Mouse (Mus musculus) C2C12 (cell line): ENCODE results near the gene Fibp. TPM values are rescaled to one million over a fixed set of nuclear protein-coding genes. Genes with fewer than 3 reads are reported as not detected.

Experiments used
- H3K27me3 ChIP-seq: one replicate; pipeline ENCODE4 v1.6.1; 2011; ENCODE audit not compliant: control insufficient read depth, insufficient read depth, insufficient read length
- H3K36me3 ChIP-seq: one replicate; pipeline ENCODE4 v1.6.1; 2011; ENCODE audit not compliant: control insufficient read depth, insufficient read depth
- H3K4me3 ChIP-seq: one replicate; pipeline ENCODE4 v1.5.1; 2011; ENCODE audit warnings: mild to moderate bottlenecking, control low read depth; ENCODE audit not compliant: poor library complexity, insufficient read depth, severe bottlenecking
- H3K79me2 ChIP-seq: one replicate; pipeline ENCODE4 v1.6.1; 2011; ENCODE audit not compliant: control insufficient read depth, insufficient read depth
- H3K79me3 ChIP-seq: one replicate; pipeline ENCODE4 v1.6.1; 2011; ENCODE audit warnings: low read depth, control low read depth
- H3ac ChIP-seq: one replicate; pipeline ENCODE3; 2011; ENCODE audit warnings: low read depth; ENCODE audit not compliant: control insufficient read depth, insufficient read length
- CEBPB ChIP-seq: IDR thresholded peaks from one replicate; pipeline ENCODE4 v1.6.1; 2011; ENCODE audit warnings: low read depth, mild to moderate bottlenecking, control low read depth, moderate library complexity
- CTCF ChIP-seq: IDR thresholded peaks from one replicate; pipeline ENCODE4 v1.5.1; 2011; ENCODE audit not compliant: control insufficient read depth, insufficient read depth, insufficient read length
- FOSL1 ChIP-seq: IDR thresholded peaks from one replicate; pipeline ENCODE4 v1.8.0; 2011; ENCODE audit warnings: mild to moderate bottlenecking, low read length; ENCODE audit not compliant: poor library complexity, insufficient read depth, severe bottlenecking
- MAX ChIP-seq: IDR thresholded peaks from one replicate; pipeline ENCODE4 v1.6.1; 2011; ENCODE audit warnings: mild to moderate bottlenecking, control low read depth
- MYOD1 ChIP-seq: IDR thresholded peaks from one replicate; pipeline ENCODE4 v1.6.1; 2011; ENCODE audit warnings: low read depth; ENCODE audit not compliant: control insufficient read depth, insufficient read length
- MYOG ChIP-seq: IDR thresholded peaks from one replicate; pipeline ENCODE4 v1.6.1; 2011; ENCODE audit not compliant: control insufficient read depth, insufficient read length; ENCODE audit errors: extremely low read depth
- USF1 ChIP-seq: IDR thresholded peaks from one replicate; pipeline ENCODE4 v1.6.1; 2011; ENCODE audit warnings: low read depth, mild to moderate bottlenecking, control low read depth, moderate library complexity
- polyA plus RNA-seq: library from polyadenylated mRNA; unstranded; fragments of >200 nt; fragmentation: generic; extraction: Trizol; gene quantifications from one replicate; pipeline ENCODE4 v1.2.1, GENCODE M21; 2012; ENCODE audit warnings: missing spikeins

Fibp gene
- polyA plus RNA-seq, 1 experiment = 83.7 TPM

- Histone ChIP-seq H3K79me2 (peaks cover 40% of the 10 kb centered on the region), H3K27me3 (no peaks in the 10 kb centered on the region), H3K79me3 (peaks cover 22% of the 10 kb centered on the region), H3K4me3 (no peak overlapping the region), H3K36me3 (peaks cover 85% of the 10 kb centered on the region), H3ac (no peak overlapping the region)
- peak; percentile 52 for TF ChIP-seq MYOD1
- no peak for TF ChIP-seq USF1
- no peak for TF ChIP-seq CEBPB
Observed at GRCm38 (mm10) chr19:5480016-5480415, 19.6 kb downstream of the Fibp start.

DNA sequence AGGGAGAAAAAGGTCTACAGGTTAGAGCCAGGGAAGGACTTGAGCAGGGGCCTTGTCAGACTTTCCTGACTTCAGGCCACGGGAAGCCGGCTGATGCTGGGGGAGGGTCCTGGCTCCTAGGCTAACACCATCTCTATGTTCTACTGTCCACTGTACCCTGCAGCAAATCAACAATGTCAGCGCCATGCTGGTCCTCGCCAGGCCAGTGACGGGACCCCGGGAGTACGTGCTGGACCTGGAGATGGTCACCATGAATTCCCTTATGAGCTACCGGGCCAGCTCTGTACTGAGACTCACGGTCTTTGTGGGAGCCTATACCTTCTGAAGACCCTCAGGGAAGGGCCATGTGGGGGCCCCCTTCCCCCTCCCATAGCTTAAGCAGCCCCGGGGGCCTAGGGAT is 21.0 kb downstream of the Fibp start:
- no peaks in the 10 kb centered on the region for H3K27me3 ChIP-seq
- H3ac ChIP-seq = no peak overlapping the region
- H3K4me3 ChIP-seq = no peak overlapping the region
- peaks cover 32% of the 10 kb centered on the region for H3K79me2 ChIP-seq
- peaks cover 89% of the 10 kb centered on the region for H3K36me3 ChIP-seq
- peaks cover 11% of the 10 kb centered on the region for H3K79me3 ChIP-seq
- no peak for TF ChIP-seq CEBPB
- no peak for TF ChIP-seq FOSL1
- TF ChIP-seq MYOD1 = no peak
- TF ChIP-seq MAX = no peak
- no peak for TF ChIP-seq CTCF
- TF ChIP-seq USF1 = no peak
- no peak for TF ChIP-seq MYOG

- Histone ChIP-seq H3ac (no peak overlapping the region), H3K4me3 (no peak overlapping the region), H3K79me2 (peaks cover 24% of the 10 kb centered on the region), H3K27me3 (no peaks in the 10 kb centered on the region), H3K36me3 (peaks cover 67% of the 10 kb centered on the region), H3K79me3 (no peaks in the 10 kb centered on the region)
- TF ChIP-seq MYOG (no peak), MAX (no peak), CEBPB (no peak)
Observed at GRCm38 (mm10) chr19:5483386-5484359, 23.3 kb downstream of the Fibp start.

DNA sequence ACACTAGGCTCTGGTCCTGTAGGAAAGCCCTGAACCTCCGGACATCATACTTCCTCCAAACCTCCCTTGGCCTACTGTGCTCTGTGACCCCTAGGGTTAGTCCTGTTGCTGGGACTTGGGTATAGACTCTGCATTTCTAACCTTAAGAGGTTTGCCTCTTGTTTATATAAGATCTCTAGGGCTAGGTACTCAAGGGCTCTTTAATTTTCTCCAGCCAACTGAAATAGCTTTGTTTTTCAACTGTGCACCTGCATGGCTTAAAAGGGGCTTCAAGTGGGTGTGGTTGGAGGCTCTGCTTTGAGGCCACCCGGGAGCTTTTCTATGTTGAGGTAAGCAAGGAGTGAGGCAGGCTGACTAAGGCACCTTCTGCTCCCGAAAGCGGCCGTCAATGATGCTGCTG is 24.1 kb downstream of the Fibp start:
- Histone ChIP-seq H3K27me3 (no peaks in the 10 kb centered on the region), H3K36me3 (peaks cover 58% of the 10 kb centered on the region), H3K79me3 (no peaks in the 10 kb centered on the region), H3K79me2 (peaks cover 20% of the 10 kb centered on the region), H3ac (no peak overlapping the region), H3K4me3 (no peak overlapping the region)
- no peak for TF ChIP-seq USF1
- no peak for TF ChIP-seq CTCF
- no peak for TF ChIP-seq MAX
- TF ChIP-seq FOSL1 = no peak
- TF ChIP-seq MYOD1 = no peak
- TF ChIP-seq MYOG = no peak
- no peak for TF ChIP-seq CEBPB

DNA sequence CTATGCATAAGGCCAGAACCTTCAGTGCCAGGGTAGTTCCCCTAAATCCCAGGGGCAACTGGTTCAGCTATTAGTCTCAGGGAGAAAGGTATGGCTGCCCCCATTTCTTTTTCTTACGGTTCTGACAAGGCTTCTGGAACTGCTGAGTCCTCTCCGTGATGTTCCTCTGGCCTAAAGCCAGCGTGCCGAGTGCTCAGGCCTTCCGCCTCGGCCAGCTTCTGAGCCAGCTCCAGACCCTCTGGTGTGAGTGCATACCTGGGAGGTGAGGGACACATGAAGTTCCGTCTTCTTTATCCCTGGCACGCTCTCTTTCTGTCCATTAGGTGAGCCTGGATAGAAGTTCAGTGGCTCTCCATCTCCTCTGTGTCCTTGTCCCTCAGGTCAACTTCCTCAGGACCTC is 25.0 kb downstream of the Fibp start:
- no peaks in the 10 kb centered on the region for H3K79me3 ChIP-seq
- H3ac ChIP-seq = no peak overlapping the region
- H3K4me3 ChIP-seq = no peak overlapping the region
- H3K27me3 ChIP-seq = no peaks in the 10 kb centered on the region
- TF ChIP-seq MYOD1 (no peak), MYOG (no peak), USF1 (no peak), FOSL1 (no peak), CEBPB (no peak)
- peaks cover 20% of the 10 kb centered on the region for H3K79me2 ChIP-seq
- H3K36me3 ChIP-seq = peaks cover 52% of the 10 kb centered on the region

DNA sequence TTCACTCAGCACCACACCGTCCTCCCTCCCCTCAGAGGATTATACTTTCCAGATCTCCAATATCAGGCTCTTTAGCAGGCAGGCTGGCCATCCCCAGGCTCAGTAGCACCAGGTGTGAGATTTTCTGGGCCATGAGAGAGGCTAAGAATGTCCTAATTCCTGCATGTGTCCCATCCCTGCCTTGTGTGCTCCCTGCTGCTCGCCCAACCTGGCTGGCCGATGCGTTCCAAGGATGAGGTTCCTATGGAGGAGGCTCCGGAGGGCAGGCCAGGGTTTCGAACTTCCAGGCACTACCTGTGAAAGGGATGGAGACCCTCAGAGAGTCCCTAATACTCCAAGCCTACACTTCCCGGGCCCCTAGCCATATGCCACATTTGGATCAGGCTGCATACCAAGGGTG is 25.4 kb downstream of the Fibp start:
- no peaks in the 10 kb centered on the region for H3K27me3 ChIP-seq
- no peak overlapping the region for H3K4me3 ChIP-seq
- H3ac ChIP-seq = no peak overlapping the region
- TF ChIP-seq FOSL1 = no peak
- TF ChIP-seq CEBPB = no peak
- no peak for TF ChIP-seq MYOD1
- TF ChIP-seq USF1 = no peak
- no peak for TF ChIP-seq MYOG
- no peak for TF ChIP-seq CTCF
- TF ChIP-seq MAX = no peak
- peaks cover 25% of the 10 kb centered on the region for H3K79me2 ChIP-seq
- H3K36me3 ChIP-seq = peaks cover 47% of the 10 kb centered on the region
- peaks cover 4% of the 10 kb centered on the region for H3K79me3 ChIP-seq
